Mouse (Mus musculus): Measurements from ENCODE around the gene Synm. TPM values are rescaled to one million over a fixed set of nuclear protein-coding genes. Genes with fewer than 3 reads are reported as not detected.
A peak's percentile ranks its signal among the peaks of the same experiment; 100 is the strongest.

The Synm gene
- polyA plus RNA-seq, 1 experiment from 2014 or later: 3.7 TPM

DNA sequence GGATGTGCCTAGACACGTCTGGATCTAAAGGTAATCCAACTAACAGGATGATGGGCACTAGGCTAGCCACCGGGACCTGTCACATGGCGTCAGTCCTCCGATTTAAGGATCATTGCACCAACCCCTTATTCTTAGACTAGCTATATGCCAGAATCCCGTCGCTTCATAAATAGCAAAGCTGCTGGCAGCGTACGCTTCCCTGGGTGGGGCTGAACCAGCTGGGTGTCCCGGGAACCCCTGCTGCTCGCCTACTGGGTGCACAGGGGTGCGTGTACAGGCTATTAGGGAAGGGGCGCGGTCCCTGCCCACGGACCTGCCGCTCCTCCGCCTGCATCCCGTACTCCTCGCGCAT lies 1.1 kb downstream of the Synm start:
- H3K36me3 ChIP-seq (replicated peaks; ENCODE audit: control insufficient read depth, insufficient read depth): no peaks in the 10 kb centered on the region
- DNase-seq (ENCODE audit: low spot score) (no peak), ATAC-seq (ENCODE audit: low FRiP score) (no peak)
- peak overlapping the region; percentile 60 for H3K9ac ChIP-seq
- H3K4me2 ChIP-seq (replicated peaks): peak overlapping the region; percentile 96
- 2% methylated on average over 19 of the region's 19 CpGs for WGBS
- H3K4me1 ChIP-seq (replicated peaks; ENCODE audit: control insufficient read depth, insufficient read depth, low read length): no peaks in the 10 kb centered on the region
- H3K27ac ChIP-seq: peak overlapping the region; percentile 74; the same call in 1 of the 2 replicates
- H3K4me3 ChIP-seq (replicated peaks; ENCODE audit: low read length): peak overlapping the region; percentile 51
- H3K9me3 ChIP-seq (ENCODE audit: control insufficient read depth, low read length): no peaks in the 10 kb centered on the region
- peaks cover 9% of the 10 kb centered on the region for H3K27me3 ChIP-seq (ENCODE audit: control insufficient read depth, insufficient read depth, low read length)

- no peak for ATAC-seq (ENCODE audit: low FRiP score)
- no peak overlapping the region for H3K4me2 ChIP-seq (replicated peaks)
- 88% methylated on average over 5 of the region's 5 CpGs for WGBS
These were observed 2.9 kb downstream of the Synm start for GRCm38 (mm10) chr7:67756636-67757035.

GRCm38 (mm10) chr7:67755366-67755765 lies 4.2 kb downstream of the Synm start:
- no peak for ATAC-seq (ENCODE audit: low FRiP score)
- Histone ChIP-seq H3K4me2 (replicated peaks) (no peak overlapping the region), H3K27ac (no peak overlapping the region)

More at GRCm38 (mm10) chr7:67756636-67757035, 2.9 kb downstream of the Synm start:
- H3K9me3 ChIP-seq (ENCODE audit: control insufficient read depth, low read length): no peaks in the 10 kb centered on the region
- peaks cover 9% of the 10 kb centered on the region for H3K27me3 ChIP-seq (ENCODE audit: control insufficient read depth, insufficient read depth, low read length)
- H3K4me1 ChIP-seq (replicated peaks; ENCODE audit: control insufficient read depth, insufficient read depth, low read length): no peaks in the 10 kb centered on the region
- H3K9ac ChIP-seq: no peak overlapping the region
- DNase-seq (ENCODE audit: low spot score): no peak
- no peak overlapping the region for H3K4me3 ChIP-seq (replicated peaks; ENCODE audit: low read length)
- no peaks in the 10 kb centered on the region for H3K36me3 ChIP-seq (replicated peaks; ENCODE audit: control insufficient read depth, insufficient read depth)
- no peak overlapping the region for H3K27ac ChIP-seq

GRCm38 (mm10) chr7:67754606-67755005 lies 4.9 kb downstream of the Synm start:
- Histone ChIP-seq H3K27me3 (ENCODE audit: control insufficient read depth, insufficient read depth, low read length) (peaks cover 9% of the 10 kb centered on the region), H3K9ac (no peak overlapping the region), H3K9me3 (ENCODE audit: control insufficient read depth, low read length) (no peaks in the 10 kb centered on the region), H3K36me3 (replicated peaks; ENCODE audit: control insufficient read depth, insufficient read depth) (no peaks in the 10 kb centered on the region), H3K4me1 (replicated peaks; ENCODE audit: control insufficient read depth, insufficient read depth, low read length) (no peaks in the 10 kb centered on the region), H3K4me3 (replicated peaks; ENCODE audit: low read length) (no peak overlapping the region), H3K4me2 (replicated peaks) (no peak overlapping the region), H3K27ac (no peak overlapping the region)
- 80% methylated on average over 11 of the region's 11 CpGs for WGBS
- no peak for DNase-seq (ENCODE audit: low spot score)
- no peak for ATAC-seq (ENCODE audit: low FRiP score)

More at GRCm38 (mm10) chr7:67755366-67755765, 4.2 kb downstream of the Synm start:
- no peak overlapping the region for H3K9ac ChIP-seq
- DNase-seq (ENCODE audit: low spot score): no peak
- WGBS: 95% methylated on average over 7 of the region's 7 CpGs
- H3K27me3 ChIP-seq (ENCODE audit: control insufficient read depth, insufficient read depth, low read length): peaks cover 9% of the 10 kb centered on the region
- no peaks in the 10 kb centered on the region for H3K9me3 ChIP-seq (ENCODE audit: control insufficient read depth, low read length)
- H3K36me3 ChIP-seq (replicated peaks; ENCODE audit: control insufficient read depth, insufficient read depth): no peaks in the 10 kb centered on the region
- H3K4me1 ChIP-seq (replicated peaks; ENCODE audit: control insufficient read depth, insufficient read depth, low read length): no peaks in the 10 kb centered on the region
- H3K4me3 ChIP-seq (replicated peaks; ENCODE audit: low read length): no peak overlapping the region

DNA sequence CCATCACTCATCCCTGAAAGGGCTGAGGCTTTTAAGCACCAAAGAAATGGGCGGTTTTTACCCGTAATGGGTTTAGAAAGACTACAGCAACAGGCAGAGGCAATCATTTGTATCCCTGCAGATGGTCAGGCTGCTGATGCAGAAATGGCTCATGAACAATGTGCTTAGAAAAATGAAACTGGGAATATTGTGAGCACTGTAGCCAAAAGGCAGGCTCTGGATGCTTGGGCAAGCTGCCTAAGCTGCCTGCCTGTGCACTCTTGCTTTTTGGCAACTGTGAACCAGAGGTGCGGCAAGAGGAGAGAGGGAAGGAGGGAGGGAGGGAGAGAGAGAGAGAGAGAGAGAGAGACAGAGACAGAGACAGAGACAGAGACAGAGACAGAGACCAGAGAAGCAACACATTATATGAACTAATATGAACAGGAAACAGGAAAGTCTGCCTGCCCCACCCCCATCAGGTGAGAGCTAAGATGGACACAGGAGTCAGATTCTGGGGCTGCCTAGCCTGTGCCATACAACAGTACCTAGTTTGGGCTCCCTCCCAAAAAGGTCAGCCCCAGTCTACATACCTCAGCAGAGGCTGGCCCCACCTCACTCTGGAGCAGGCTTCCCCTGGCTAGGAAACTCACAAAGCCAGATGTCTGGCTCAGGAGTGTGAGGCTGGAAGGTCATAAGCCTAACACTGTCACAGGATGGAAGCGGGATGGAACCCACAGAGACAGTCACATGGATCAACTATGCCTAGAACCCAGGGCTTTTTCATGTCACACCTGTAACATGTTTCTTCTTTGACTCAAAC lies 9.9 kb downstream of the Synm start:
- ATAC-seq (ENCODE audit: low FRiP score): no peak
- WGBS: 75% methylated on average over 4 of the region's 4 CpGs
- H3K4me2 ChIP-seq (replicated peaks): no peak overlapping the region

GRCm38 (mm10) chr7:67747731-67748305 lies 11.7 kb downstream of the Synm start:
- Histone ChIP-seq H3K4me3 (replicated peaks; ENCODE audit: low read length) (no peak overlapping the region), H3K9me3 (ENCODE audit: control insufficient read depth, low read length) (no peaks in the 10 kb centered on the region), H3K36me3 (replicated peaks; ENCODE audit: control insufficient read depth, insufficient read depth) (no peaks in the 10 kb centered on the region), H3K4me1 (replicated peaks; ENCODE audit: control insufficient read depth, insufficient read depth, low read length) (no peaks in the 10 kb centered on the region), H3K27me3 (ENCODE audit: control insufficient read depth, insufficient read depth, low read length) (no peaks in the 10 kb centered on the region), H3K4me2 (replicated peaks) (no peak overlapping the region), H3K9ac (no peak overlapping the region), H3K27ac (no peak overlapping the region)
- DNase-seq (ENCODE audit: low spot score) (no peak), ATAC-seq (ENCODE audit: low FRiP score) (no peak)
- 95% methylated on average over 4 of the region's 4 CpGs for WGBS

More for the DNA sequence above, 9.9 kb downstream of the Synm start:
- DNase-seq (ENCODE audit: low spot score): no peak
- H3K4me1 ChIP-seq (replicated peaks; ENCODE audit: control insufficient read depth, insufficient read depth, low read length): no peaks in the 10 kb centered on the region
- H3K27ac ChIP-seq: no peak overlapping the region
- H3K36me3 ChIP-seq (replicated peaks; ENCODE audit: control insufficient read depth, insufficient read depth): no peaks in the 10 kb centered on the region
- H3K27me3 ChIP-seq (ENCODE audit: control insufficient read depth, insufficient read depth, low read length): no peaks in the 10 kb centered on the region
- H3K9ac ChIP-seq: no peak overlapping the region
- H3K4me3 ChIP-seq (replicated peaks; ENCODE audit: low read length): no peak overlapping the region
- H3K9me3 ChIP-seq (ENCODE audit: control insufficient read depth, low read length): no peaks in the 10 kb centered on the region

GRCm38 (mm10) chr7:67741706-67742105 lies 17.8 kb downstream of the Synm start:
- Histone ChIP-seq H3K27ac (no peak overlapping the region), H3K9ac (no peak overlapping the region), H3K4me3 (replicated peaks; ENCODE audit: low read length) (no peak overlapping the region), H3K4me2 (replicated peaks) (no peak overlapping the region), H3K9me3 (ENCODE audit: control insufficient read depth, low read length) (no peaks in the 10 kb centered on the region), H3K4me1 (replicated peaks; ENCODE audit: control insufficient read depth, insufficient read depth, low read length) (0 out of 2 replicates have a peak, but pooled peaks cover under 1% of the 10 kb centered on the region), H3K27me3 (ENCODE audit: control insufficient read depth, insufficient read depth, low read length) (no peaks in the 10 kb centered on the region), H3K36me3 (replicated peaks; ENCODE audit: control insufficient read depth, insufficient read depth) (no peaks in the 10 kb centered on the region)
- ATAC-seq (ENCODE audit: low FRiP score) (no peak), DNase-seq (ENCODE audit: low spot score) (no peak)
- 80% methylated on average over 7 of the region's 7 CpGs for WGBS

GRCm38 (mm10) chr7:67740796-67741195 lies 18.7 kb downstream of the Synm start:
- 86% methylated on average over 5 of the region's 5 CpGs for WGBS
- Histone ChIP-seq H3K4me2 (replicated peaks) (no peak overlapping the region), H3K4me1 (replicated peaks; ENCODE audit: control insufficient read depth, insufficient read depth, low read length) (0 out of 2 replicates have a peak, but pooled peaks cover 4% of the 10 kb centered on the region), H3K9me3 (ENCODE audit: control insufficient read depth, low read length) (no peaks in the 10 kb centered on the region), H3K27ac (no peak overlapping the region), H3K4me3 (replicated peaks; ENCODE audit: low read length) (no peak overlapping the region), H3K9ac (no peak overlapping the region), H3K27me3 (ENCODE audit: control insufficient read depth, insufficient read depth, low read length) (no peaks in the 10 kb centered on the region), H3K36me3 (replicated peaks; ENCODE audit: control insufficient read depth, insufficient read depth) (no peaks in the 10 kb centered on the region)
- ATAC-seq (ENCODE audit: low FRiP score) (no peak), DNase-seq (ENCODE audit: low spot score) (no peak)

DNA sequence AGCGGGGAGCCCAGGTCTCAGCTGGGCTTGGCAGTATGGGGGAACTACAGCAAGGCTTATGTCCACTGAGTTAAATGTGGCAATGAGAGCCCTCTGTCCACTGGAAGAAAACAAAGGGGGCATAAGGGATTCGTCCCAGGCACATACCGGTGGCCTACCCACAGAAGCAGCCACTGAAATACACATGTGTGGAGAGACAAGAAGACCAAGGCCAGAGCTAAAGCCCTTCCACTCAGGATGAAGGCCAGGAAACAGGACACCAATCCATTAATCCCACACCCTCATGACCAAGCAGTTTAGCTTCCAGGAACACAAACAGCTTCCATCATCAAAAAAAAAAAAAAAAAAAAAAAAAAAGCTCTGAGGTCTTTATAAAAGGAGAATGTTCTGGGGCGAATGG lies 19.2 kb downstream of the Synm start:
- H3K9ac ChIP-seq: no peak overlapping the region
- WGBS: 91% methylated on average over 4 of the region's 4 CpGs
- no peaks in the 10 kb centered on the region for H3K27me3 ChIP-seq (ENCODE audit: control insufficient read depth, insufficient read depth, low read length)
- DNase-seq (ENCODE audit: low spot score) (no peak), ATAC-seq (ENCODE audit: low FRiP score) (no peak)
- H3K4me2 ChIP-seq (replicated peaks): no peak overlapping the region
- H3K4me3 ChIP-seq (replicated peaks; ENCODE audit: low read length): no peak overlapping the region
- 0 out of 2 replicates have a peak, but pooled peaks cover 4% of the 10 kb centered on the region for H3K4me1 ChIP-seq (replicated peaks; ENCODE audit: control insufficient read depth, insufficient read depth, low read length)
- no peaks in the 10 kb centered on the region for H3K36me3 ChIP-seq (replicated peaks; ENCODE audit: control insufficient read depth, insufficient read depth)
- no peak overlapping the region for H3K27ac ChIP-seq
- no peaks in the 10 kb centered on the region for H3K9me3 ChIP-seq (ENCODE audit: control insufficient read depth, low read length)

Measured in hindbrain, embryonic 14.5 days (tissue).